Mouse (Mus musculus) limb, embryonic 11.5 days (tissue): ENCODE results near the gene Zfp386. TPM values are rescaled to one million over a fixed set of nuclear protein-coding genes. Genes with fewer than 3 reads are reported as not detected.
"Not testable (repeated sequence)": the region's sequence is repeated elsewhere in the genome, so short reads cannot be mapped to it uniquely, and the experiment has no call there.

Source experiments
- ATAC-seq: fragments of 200-750 bp; cut with Nextera tagmentation; 2 replicates; pipeline ENCODE4 v1.8.0; 2017; ENCODE audit warnings: low read depth; ENCODE audit not compliant: insufficient number of reproducible peaks, low FRiP score, low TSS enrichment
- DNase-seq: peaks from one replicate; pipeline ENCODE4 v3.0.0-alpha.2; 2015; ENCODE audit warnings: low spot score
- H3K27ac ChIP-seq: fragments of 300-500 bp; sonication (generic); replicated peaks from 2 replicates; pipeline ENCODE4 v1.5.1; 2014; ENCODE audit warnings: low read depth, mild to moderate bottlenecking, low read length
- H3K27me3 ChIP-seq: fragments of 300-500 bp; sonication (generic); 2 replicates; pipeline ENCODE4 v1.6.1; 2014; ENCODE audit warnings: mild to moderate bottlenecking, low read length, mixed read lengths; ENCODE audit not compliant: control insufficient read depth, insufficient read depth
- H3K36me3 ChIP-seq: fragments of 300-500 bp; sonication (generic); 2 replicates; pipeline ENCODE4 v1.6.1; 2014; ENCODE audit warnings: mild to moderate bottlenecking, low read length, moderate library complexity, mixed read lengths; ENCODE audit not compliant: control insufficient read depth, insufficient read depth
- H3K4me1 ChIP-seq: fragments of 300-500 bp; sonication (generic); 2 replicates; pipeline ENCODE4 v1.6.1; 2014; ENCODE audit warnings: low read length, mixed read lengths; ENCODE audit not compliant: control insufficient read depth, insufficient read depth
- H3K4me2 ChIP-seq: fragments of 300-500 bp; sonication (generic); 2 replicates; pipeline ENCODE4 v1.6.1; 2014; ENCODE audit warnings: low read depth, mild to moderate bottlenecking, moderate library complexity; ENCODE audit not compliant: severe bottlenecking
- H3K4me3 ChIP-seq: fragments of 300-500 bp; sonication (generic); 2 replicates; pipeline ENCODE4 v1.5.1; 2014; ENCODE audit warnings: low read depth, low read length
- H3K9ac ChIP-seq: fragments of 300-500 bp; sonication (generic); 2 replicates; pipeline ENCODE4 v1.6.1; 2014; ENCODE audit warnings: mild to moderate bottlenecking, low read length
- H3K9me3 ChIP-seq: fragments of 300-500 bp; sonication (generic); 2 replicates; pipeline ENCODE4 v1.6.1; 2016; ENCODE audit warnings: low read length; ENCODE audit not compliant: control insufficient read depth
- WGBS: fragments of 180-500 bp; shearing (Covaris S2); extraction: QIAGEN DNeasy Blood & Tissue Kit; methylation state at CpG from one replicate; pipeline ENCODE4 v1.1.7; 2014; 5-methylcytosine and 5-hydroxymethylcytosine counted together
- polyA plus RNA-seq: library from polyadenylated mRNA; unstranded; fragments of >200 nt; fragmentation: Nextera tagmentation; extraction: Ambion mirVana; gene quantifications from 2 replicates; pipeline ENCODE4 v1.2.1, GENCODE M21; 2014

Gene Zfp386
- 61.2 and 62.3 TPM in 2 replicates for polyA plus RNA-seq

DNA sequence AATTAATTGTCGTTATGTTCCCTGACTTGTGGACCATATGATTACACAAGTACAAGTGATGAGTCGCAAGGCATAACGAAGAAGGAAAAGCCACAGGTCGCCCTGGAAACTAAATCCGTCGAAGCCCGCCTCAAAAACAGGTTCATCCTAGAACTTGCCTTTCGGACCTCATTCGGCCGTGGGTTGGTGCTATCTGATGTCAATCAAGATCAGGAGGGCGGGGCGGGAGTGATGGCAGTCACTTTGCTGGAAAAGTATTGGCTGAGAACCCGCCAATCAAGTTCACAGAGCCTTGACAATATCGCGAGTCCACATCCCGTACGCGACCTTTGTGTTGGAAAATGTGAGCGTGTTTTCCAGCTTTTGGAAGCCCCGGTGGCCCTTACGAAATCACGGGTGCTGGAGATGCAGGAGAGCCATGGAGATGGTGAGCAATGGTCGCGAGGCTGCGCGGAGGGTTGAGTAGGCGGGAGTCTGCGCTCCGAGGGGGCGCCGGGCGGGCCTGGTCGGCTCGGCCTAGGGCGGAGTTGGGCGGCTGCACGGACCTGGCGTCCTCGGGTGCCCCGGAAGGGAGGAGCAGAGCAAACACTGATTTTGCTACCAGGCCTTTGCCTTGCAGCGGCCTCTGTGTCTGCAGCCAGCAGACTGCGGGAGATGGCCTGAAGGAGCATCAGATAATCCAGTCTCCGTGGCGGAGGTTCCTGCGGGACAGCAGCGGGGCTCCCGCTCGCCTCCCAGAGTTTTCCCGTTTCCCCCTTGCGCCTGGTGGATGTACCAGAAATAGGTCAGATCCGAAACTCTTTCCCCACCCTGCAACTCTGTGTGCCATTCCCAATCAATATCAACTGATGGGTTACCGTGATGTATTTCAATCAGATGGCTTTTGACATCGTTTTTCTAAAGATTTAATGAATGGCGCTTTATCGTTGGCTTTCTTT is at the start of gene Zfp386:
Gene Zfp386, plus strand, starts transcription at position 285 of the 938 bp plus-strand sequence.
- peak; percentile 97 for DNase-seq

DNA sequence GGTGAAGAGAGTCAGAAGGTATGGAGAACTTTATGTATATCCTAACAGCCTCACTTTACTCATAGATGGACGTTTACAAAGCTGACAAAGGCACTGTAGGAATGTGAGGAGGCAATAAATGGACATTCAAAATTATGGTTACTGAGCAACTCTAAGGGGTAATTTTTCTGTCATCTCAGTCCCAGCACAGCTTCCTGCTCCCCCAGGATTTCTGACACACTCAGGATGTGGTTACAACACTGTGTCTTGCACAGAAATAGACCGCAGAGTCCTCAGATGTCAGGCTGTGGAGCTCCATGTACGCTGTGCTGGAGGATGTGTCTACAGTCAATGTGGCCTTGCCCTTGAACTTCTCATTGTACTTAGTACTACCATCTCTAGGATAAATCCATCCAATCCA is 47.7 kb upstream of the Zfp386 start:
- not testable (repeated sequence) for H3K9me3 ChIP-seq, H3K36me3 ChIP-seq, H3K4me2 ChIP-seq, DNase-seq, H3K4me1 ChIP-seq, H3K27ac ChIP-seq, H3K4me3 ChIP-seq, ATAC-seq, H3K27me3 ChIP-seq, H3K9ac ChIP-seq
- WGBS, result 85% methylated on average over 3 of the region's 3 CpGs

More for the DNA sequence above, at the start of gene Zfp386:
- Histone ChIP-seq H3K4me1 (0 out of 2 replicates have a peak, but pooled peaks cover 5% of the 10 kb centered on the region), H3K9ac (peak within 1 kb of the TSS; percentile 95), H3K27me3 (no peaks in the 10 kb centered on the region), H3K4me3 (peak within 1 kb of the TSS; percentile 87), H3K9me3 (no peaks in the 10 kb centered on the region), H3K27ac (peak within 1 kb of the TSS; percentile 95), H3K4me2 (peak within 1 kb of the TSS; percentile 70), H3K36me3 (no peaks in the 10 kb centered on the region; the same call in 1 of the 2 replicates)
- 1% methylated on average over 55 of the region's 55 CpGs for WGBS
- ATAC-seq, result peak; percentile 100

DNA sequence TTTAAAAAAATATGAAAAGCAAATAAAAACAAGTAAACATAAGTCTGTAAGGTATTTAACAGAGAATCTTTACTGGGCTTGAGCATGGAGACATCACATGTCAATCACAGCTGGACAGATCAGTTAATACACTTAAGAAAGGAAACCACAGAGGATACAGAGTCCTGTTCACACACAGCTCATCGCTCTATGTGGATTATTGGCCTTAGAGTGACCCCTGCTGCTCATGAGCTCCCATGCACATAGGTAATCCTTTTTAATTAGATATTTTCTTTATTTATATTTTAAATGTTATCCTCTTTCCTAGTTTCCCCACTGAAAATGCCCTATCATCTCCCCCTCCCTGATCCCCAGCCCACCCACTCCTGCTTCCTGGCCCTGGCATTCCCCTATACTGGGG is 44.6 kb upstream of the Zfp386 start:
- not testable (repeated sequence) for DNase-seq, H3K4me2 ChIP-seq, H3K9ac ChIP-seq, H3K9me3 ChIP-seq, H3K27me3 ChIP-seq, H3K27ac ChIP-seq, ATAC-seq, H3K4me3 ChIP-seq, H3K36me3 ChIP-seq, H3K4me1 ChIP-seq
- WGBS, result 83% methylated on average over 1 of the region's 1 CpGs

DNA sequence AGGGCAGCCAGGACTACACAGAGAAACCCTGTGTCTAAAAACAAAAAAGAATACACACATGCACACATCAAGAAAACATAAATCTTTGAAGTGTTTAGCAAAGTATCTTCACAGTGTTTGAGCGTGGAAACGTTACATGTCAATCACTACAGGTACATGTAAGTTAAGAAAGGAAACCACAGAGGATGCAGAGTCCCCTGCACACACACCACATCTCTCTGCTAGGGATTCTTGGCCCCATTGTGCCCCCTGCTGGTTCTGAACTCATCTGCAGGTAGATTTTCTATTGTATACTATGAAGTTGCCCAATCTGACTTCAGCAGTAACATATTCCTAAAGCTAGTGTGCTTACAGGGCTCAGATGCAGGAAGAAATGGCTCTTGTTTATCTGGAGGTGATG is 36.7 kb upstream of the Zfp386 start:
- Histone ChIP-seq H3K4me3 (no peak overlapping the region), H3K4me2 (no peak overlapping the region), H3K9ac (no peak overlapping the region), H3K27ac (no peak overlapping the region), H3K27me3 (no peaks in the 10 kb centered on the region), H3K4me1 (no peaks in the 10 kb centered on the region), H3K9me3 (no peaks in the 10 kb centered on the region), H3K36me3 (no peaks in the 10 kb centered on the region)
- ATAC-seq (no peak), DNase-seq (no peak)
- 77% methylated on average over 2 of the region's 2 CpGs for WGBS

DNA sequence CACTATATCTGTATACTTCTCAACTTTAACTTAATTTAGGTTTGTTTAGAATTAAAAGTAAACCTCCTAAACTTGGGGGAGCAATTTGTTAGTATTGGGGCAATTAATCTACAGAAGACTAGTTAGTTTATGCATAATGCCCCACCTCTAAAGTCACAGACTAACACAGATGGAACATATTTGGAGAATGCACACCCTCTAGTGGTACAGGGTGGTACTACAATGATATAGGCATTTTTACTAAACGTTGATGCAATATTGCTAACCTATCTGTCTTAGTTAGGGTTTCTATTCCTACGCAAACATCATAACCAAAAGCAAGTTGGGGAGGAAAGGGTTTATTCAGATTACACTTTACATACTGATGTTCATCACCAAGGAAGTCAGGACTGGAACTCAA is 19.4 kb upstream of the Zfp386 start:
- H3K4me3 ChIP-seq, result no peak overlapping the region
- no peak overlapping the region for H3K4me2 ChIP-seq
- DNase-seq (no peak), ATAC-seq (no peak)
- no peak overlapping the region for H3K27ac ChIP-seq
- no peaks in the 10 kb centered on the region for H3K4me1 ChIP-seq
- no peaks in the 10 kb centered on the region for H3K9me3 ChIP-seq
- H3K9ac ChIP-seq, result no peak overlapping the region
- 60% methylated on average over 2 of the region's 2 CpGs for WGBS
- no peaks in the 10 kb centered on the region for H3K36me3 ChIP-seq
- H3K27me3 ChIP-seq, result no peaks in the 10 kb centered on the region

DNA sequence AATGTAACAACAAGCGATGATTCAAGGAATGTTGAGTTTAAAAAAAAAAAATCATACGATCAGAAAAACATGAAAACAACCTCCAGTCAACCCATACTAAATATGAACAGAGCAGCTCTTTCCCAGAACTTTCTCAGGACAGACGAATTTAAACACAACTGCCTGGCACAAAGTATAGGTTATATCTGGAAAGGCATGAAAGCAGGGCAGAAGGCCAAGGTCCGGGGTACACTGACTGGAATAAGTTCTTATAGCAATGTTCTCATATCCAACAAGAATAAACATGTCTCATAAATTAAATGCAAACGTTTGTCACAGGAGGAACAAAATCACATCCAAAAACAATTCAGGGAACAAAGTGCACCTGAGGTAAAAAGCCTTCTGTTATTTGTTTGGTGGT is 12.2 kb upstream of the Zfp386 start:
- Histone ChIP-seq H3K27ac (no peak overlapping the region), H3K9me3 (no peaks in the 10 kb centered on the region), H3K4me1 (no peaks in the 10 kb centered on the region), H3K36me3 (no peaks in the 10 kb centered on the region), H3K9ac (no peak overlapping the region), H3K27me3 (no peaks in the 10 kb centered on the region), H3K4me2 (no peak overlapping the region), H3K4me3 (no peak overlapping the region)
- WGBS, result 78% methylated on average over 5 of the region's 5 CpGs
- DNase-seq, result no peak
- ATAC-seq, result no peak

DNA sequence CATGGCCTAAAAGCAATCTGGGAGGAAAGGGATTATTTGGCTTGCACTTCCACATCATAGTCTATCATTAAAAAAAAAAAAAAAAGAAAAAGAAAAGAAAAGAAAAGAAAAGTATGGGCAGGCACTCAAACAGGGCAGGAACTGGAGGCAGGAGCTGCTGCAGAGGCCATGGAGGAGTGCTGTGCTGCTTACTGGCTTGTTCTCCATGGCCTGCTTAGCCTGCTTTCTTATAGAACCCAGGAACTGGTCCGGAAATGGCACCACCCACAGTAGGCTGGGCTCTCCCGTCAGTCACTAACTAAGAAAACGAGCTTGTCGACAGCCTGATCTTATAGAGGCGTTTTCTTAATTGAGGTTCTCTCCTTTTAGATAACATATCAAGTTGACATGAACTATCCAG is 2.7 kb upstream of the Zfp386 start:
- Histone ChIP-seq H3K4me3 (no peak overlapping the region), H3K4me2 (no peak overlapping the region), H3K27ac (no peak overlapping the region), H3K36me3 (no peaks in the 10 kb centered on the region; the same call in 1 of the 2 replicates), H3K9me3 (no peaks in the 10 kb centered on the region), H3K27me3 (no peaks in the 10 kb centered on the region), H3K9ac (no peak overlapping the region), H3K4me1 (0 out of 2 replicates have a peak, but pooled peaks cover 5% of the 10 kb centered on the region)
- 88% methylated on average over 5 of the region's 5 CpGs for WGBS
- ATAC-seq (no peak), DNase-seq (no peak)

DNA sequence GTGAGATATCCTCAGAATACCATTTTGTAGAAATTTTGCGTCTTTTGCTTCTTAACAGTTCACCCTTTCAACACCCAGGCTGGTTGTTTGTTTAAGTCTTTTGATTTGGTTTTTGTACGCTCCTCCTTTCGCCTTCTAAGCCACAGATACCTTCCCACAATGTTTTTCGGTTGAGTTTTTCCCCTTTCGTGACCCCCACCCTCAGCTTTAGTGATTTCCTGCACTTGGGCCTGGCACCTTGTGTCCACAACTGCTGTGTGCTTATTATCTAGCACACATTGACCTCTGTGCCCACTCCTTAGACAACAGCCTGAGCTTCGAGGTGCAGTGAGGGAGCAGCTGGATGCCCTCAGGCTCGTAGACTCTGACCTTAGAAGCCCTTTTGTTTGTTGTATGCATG is 1.2 kb downstream of the Zfp386 start:
- Histone ChIP-seq H3K36me3 (no peaks in the 10 kb centered on the region; the same call in 1 of the 2 replicates), H3K4me1 (0 out of 2 replicates have a peak, but pooled peaks cover 5% of the 10 kb centered on the region), H3K27me3 (no peaks in the 10 kb centered on the region), H3K4me3 (peak overlapping the region; percentile 87), H3K9ac (peak overlapping the region; percentile 95), H3K27ac (no peak overlapping the region), H3K4me2 (peak overlapping the region; percentile 70), H3K9me3 (no peaks in the 10 kb centered on the region)
- no peak for DNase-seq
- WGBS, result 75% methylated on average over 7 of the region's 7 CpGs
- no peak for ATAC-seq
